Mouse (Mus musculus) midbrain, embryonic 10.5 days (tissue): Measurements from ENCODE around the gene Inpp5a. TPM values are rescaled to one million over a fixed set of nuclear protein-coding genes. Genes with fewer than 3 reads are reported as not detected.

Source experiments
- DNase-seq: peaks from one replicate; pipeline ENCODE4 v3.0.0-alpha.2; 2017; ENCODE audit warnings: low spot score
- H3K27ac ChIP-seq: fragments of 300-500 bp; sonication (generic); replicated peaks from 2 replicates; pipeline ENCODE4 v1.5.1; 2016; ENCODE audit warnings: mild to moderate bottlenecking
- H3K27me3 ChIP-seq: fragments of 300-500 bp; sonication (generic); 2 replicates; pipeline ENCODE4 v1.6.1; 2016; ENCODE audit warnings: low read depth, mild to moderate bottlenecking; ENCODE audit not compliant: poor library complexity, severe bottlenecking
- H3K36me3 ChIP-seq: fragments of 300-500 bp; sonication (generic); 2 replicates; pipeline ENCODE4 v1.6.1; 2016; ENCODE audit warnings: mild to moderate bottlenecking, moderate library complexity
- H3K4me1 ChIP-seq: fragments of 300-500 bp; sonication (generic); 2 replicates; pipeline ENCODE4 v1.6.1; 2016
- H3K4me3 ChIP-seq: fragments of 300-500 bp; sonication (generic); 2 replicates; pipeline ENCODE4 v1.5.1; 2016; ENCODE audit warnings: mild to moderate bottlenecking, moderate library complexity
- H3K9me3 ChIP-seq: fragments of 300-500 bp; sonication (generic); replicated peaks from 2 replicates; pipeline ENCODE4 v1.6.1; 2016; ENCODE audit warnings: mild to moderate bottlenecking
- WGBS: fragments of 180-500 bp; shearing (Covaris S2); methylation state at CpG from one replicate; pipeline ENCODE4 v1.1.7; 2016; 5-methylcytosine and 5-hydroxymethylcytosine counted together
- polyA plus RNA-seq: library from polyadenylated mRNA; unstranded; fragments of >200 nt; fragmentation: Nextera tagmentation; extraction: Ambion mirVana; gene quantifications from 2 replicates; pipeline ENCODE4 v1.2.1, GENCODE M21; 2016

Gene Inpp5a
- polyA plus RNA-seq, 1 experiment from 2014 or later: 17.3 TPM

GRCm38 (mm10) chr7:139439922-139440895 is 51.3 kb downstream of the Inpp5a start:
- Histone ChIP-seq H3K27ac (no peak overlapping the region; the same call in 1 of the 2 replicates), H3K4me1 (peaks cover 27% of the 10 kb centered on the region), H3K36me3 (no peaks in the 10 kb centered on the region), H3K4me3 (no peak overlapping the region), H3K27me3 (no peaks in the 10 kb centered on the region), H3K9me3 (no peaks in the 10 kb centered on the region)
- WGBS: 77% methylated on average over 6 of the region's 6 CpGs
- DNase-seq: no peak

- H3K27ac ChIP-seq: no peak overlapping the region; the same call in 1 of the 2 replicates
- WGBS: 35% methylated on average over 5 of the region's 5 CpGs
Measured at GRCm38 (mm10) chr7:139441022-139441421, 52.1 kb downstream of the Inpp5a start.

GRCm38 (mm10) chr7:139441761-139442211 is 52.9 kb downstream of the Inpp5a start:
- WGBS: 82% methylated on average over 10 of the region's 10 CpGs
- H3K4me1 ChIP-seq: peaks cover 27% of the 10 kb centered on the region
- no peaks in the 10 kb centered on the region for H3K9me3 ChIP-seq
- no peaks in the 10 kb centered on the region for H3K36me3 ChIP-seq
- H3K4me3 ChIP-seq: no peak overlapping the region
- DNase-seq: no peak
- H3K27me3 ChIP-seq: no peaks in the 10 kb centered on the region
- no peak overlapping the region; the same call in 1 of the 2 replicates for H3K27ac ChIP-seq

More at GRCm38 (mm10) chr7:139441022-139441421, 52.1 kb downstream of the Inpp5a start:
- no peak for DNase-seq
- Histone ChIP-seq H3K4me3 (no peak overlapping the region), H3K9me3 (no peaks in the 10 kb centered on the region), H3K27me3 (no peaks in the 10 kb centered on the region), H3K36me3 (no peaks in the 10 kb centered on the region), H3K4me1 (peaks cover 27% of the 10 kb centered on the region)

- no peaks in the 10 kb centered on the region for H3K9me3 ChIP-seq
- WGBS: 89% methylated on average over 8 of the region's 8 CpGs
- H3K27ac ChIP-seq: no peak overlapping the region
- DNase-seq: no peak
- H3K4me1 ChIP-seq: peaks cover 13% of the 10 kb centered on the region
- no peaks in the 10 kb centered on the region for H3K27me3 ChIP-seq
- no peak overlapping the region for H3K4me3 ChIP-seq
- H3K36me3 ChIP-seq: no peaks in the 10 kb centered on the region
Measured at GRCm38 (mm10) chr7:139445621-139446020, 56.7 kb downstream of the Inpp5a start.

- no peaks in the 10 kb centered on the region for H3K36me3 ChIP-seq
- no peak for DNase-seq
- no peaks in the 10 kb centered on the region for H3K4me1 ChIP-seq
- no peak overlapping the region for H3K4me3 ChIP-seq
- H3K27me3 ChIP-seq: no peaks in the 10 kb centered on the region
- WGBS: 84% methylated on average over 3 of the region's 3 CpGs
- no peak overlapping the region for H3K27ac ChIP-seq
- H3K9me3 ChIP-seq: no peaks in the 10 kb centered on the region
Measured at GRCm38 (mm10) chr7:139447381-139447780, 58.5 kb downstream of the Inpp5a start.

- Histone ChIP-seq H3K9me3 (no peaks in the 10 kb centered on the region), H3K4me1 (no peaks in the 10 kb centered on the region), H3K27me3 (no peaks in the 10 kb centered on the region), H3K27ac (no peak overlapping the region), H3K4me3 (no peak overlapping the region), H3K36me3 (no peaks in the 10 kb centered on the region)
- 89% methylated on average over 16 of the region's 16 CpGs for WGBS
- DNase-seq: no peak
Measured at GRCm38 (mm10) chr7:139450186-139450998, 61.5 kb downstream of the Inpp5a start.

- 90% methylated on average over 5 of the region's 5 CpGs for WGBS
- no peak for DNase-seq
- H3K9me3 ChIP-seq: no peaks in the 10 kb centered on the region
- H3K27me3 ChIP-seq: no peaks in the 10 kb centered on the region
- no peaks in the 10 kb centered on the region for H3K36me3 ChIP-seq
- H3K4me3 ChIP-seq: no peak overlapping the region
- H3K4me1 ChIP-seq: no peaks in the 10 kb centered on the region
- H3K27ac ChIP-seq: no peak overlapping the region
Measured at GRCm38 (mm10) chr7:139451711-139452110, 62.8 kb downstream of the Inpp5a start.

GRCm38 (mm10) chr7:139452199-139452598 is 63.3 kb downstream of the Inpp5a start:
- no peaks in the 10 kb centered on the region for H3K27me3 ChIP-seq
- H3K4me1 ChIP-seq: no peaks in the 10 kb centered on the region
- no peak overlapping the region for H3K27ac ChIP-seq
- 72% methylated on average over 2 of the region's 2 CpGs for WGBS
- no peak overlapping the region for H3K4me3 ChIP-seq
- no peak for DNase-seq
- no peaks in the 10 kb centered on the region for H3K36me3 ChIP-seq
- H3K9me3 ChIP-seq: no peaks in the 10 kb centered on the region

GRCm38 (mm10) chr7:139453198-139453597 is 64.3 kb downstream of the Inpp5a start:
- Histone ChIP-seq H3K9me3 (no peaks in the 10 kb centered on the region), H3K4me3 (no peak overlapping the region), H3K36me3 (no peaks in the 10 kb centered on the region), H3K27me3 (no peaks in the 10 kb centered on the region), H3K27ac (no peak overlapping the region), H3K4me1 (no peaks in the 10 kb centered on the region)
- DNase-seq: no peak
- WGBS: 85% methylated on average over 1 of the region's 1 CpGs

- H3K27ac ChIP-seq: no peak overlapping the region
- 80% methylated on average over 3 of the region's 3 CpGs for WGBS
- no peak for DNase-seq
Measured at GRCm38 (mm10) chr7:139454285-139454684, 65.4 kb downstream of the Inpp5a start.

GRCm38 (mm10) chr7:139456759-139457158 is 67.8 kb downstream of the Inpp5a start:
- H3K4me1 ChIP-seq: no peaks in the 10 kb centered on the region
- no peak overlapping the region for H3K4me3 ChIP-seq
- no peaks in the 10 kb centered on the region for H3K27me3 ChIP-seq
- WGBS: 79% methylated on average over 6 of the region's 6 CpGs
- no peak for DNase-seq
- no peaks in the 10 kb centered on the region for H3K9me3 ChIP-seq
- no peak overlapping the region for H3K27ac ChIP-seq
- no peaks in the 10 kb centered on the region for H3K36me3 ChIP-seq

More at GRCm38 (mm10) chr7:139454285-139454684, 65.4 kb downstream of the Inpp5a start:
- H3K27me3 ChIP-seq: no peaks in the 10 kb centered on the region
- H3K36me3 ChIP-seq: no peaks in the 10 kb centered on the region
- no peaks in the 10 kb centered on the region for H3K9me3 ChIP-seq
- H3K4me1 ChIP-seq: no peaks in the 10 kb centered on the region
- no peak overlapping the region for H3K4me3 ChIP-seq

GRCm38 (mm10) chr7:139461344-139461743 is 72.4 kb downstream of the Inpp5a start:
- Histone ChIP-seq H3K4me1 (0 out of 2 replicates have a peak, but pooled peaks cover 3% of the 10 kb centered on the region), H3K4me3 (no peak overlapping the region), H3K27ac (no peak overlapping the region), H3K36me3 (no peaks in the 10 kb centered on the region), H3K27me3 (no peaks in the 10 kb centered on the region), H3K9me3 (no peaks in the 10 kb centered on the region)
- DNase-seq: no peak
- WGBS: 92% methylated on average over 12 of the region's 12 CpGs
